Mouse (Mus musculus) kidney, postnatal 10 days (tissue): ENCODE measurements around the gene Bbip1.

ENCODE experiments used
- DNase-seq: peaks from one replicate; pipeline ENCODE4 v3.0.0; 2021; ENCODE audit warnings: mixed read lengths

The Bbip1 gene

DNA sequence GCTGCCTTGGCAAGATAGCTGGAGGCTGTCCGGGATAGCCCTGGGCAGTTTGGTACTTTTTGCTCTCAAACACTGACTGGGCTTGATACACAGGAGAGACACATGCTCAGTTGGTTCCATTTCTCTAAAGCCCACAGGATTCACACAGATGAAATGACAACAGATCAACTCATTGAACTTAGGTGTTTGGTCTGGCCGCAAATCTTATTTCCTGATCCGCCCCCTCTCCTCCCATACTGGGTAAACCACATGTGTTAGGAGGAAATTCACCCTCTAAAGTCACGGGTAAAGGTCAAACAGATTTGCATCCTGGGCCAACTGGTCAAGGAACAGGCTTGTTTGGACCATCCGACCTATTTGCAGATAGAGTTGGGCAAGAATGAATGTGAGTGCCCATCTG, 54.9 kb downstream of the Bbip1 start:
- DNase-seq = no peak

DNA sequence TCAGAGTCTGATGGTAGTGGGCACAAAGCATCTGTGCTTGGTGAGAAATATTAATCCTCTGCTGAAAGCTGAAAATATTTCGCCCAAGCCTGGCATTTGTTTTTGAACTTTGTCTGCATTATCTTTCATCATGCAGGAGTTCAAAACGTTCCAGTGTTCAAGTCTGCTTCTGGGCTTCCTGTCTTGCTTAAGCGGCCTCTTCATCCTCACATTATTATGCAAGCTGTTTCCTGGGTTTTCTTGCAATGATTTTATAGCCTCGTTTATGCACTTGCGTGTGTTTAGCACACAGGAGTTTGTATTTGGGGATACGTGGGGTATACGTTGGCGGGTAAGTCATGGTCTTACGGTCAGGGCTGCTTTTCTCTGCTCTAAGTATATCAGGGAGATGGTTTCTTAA, 56.1 kb downstream of the Bbip1 start:
- DNase-seq = no peak

DNA sequence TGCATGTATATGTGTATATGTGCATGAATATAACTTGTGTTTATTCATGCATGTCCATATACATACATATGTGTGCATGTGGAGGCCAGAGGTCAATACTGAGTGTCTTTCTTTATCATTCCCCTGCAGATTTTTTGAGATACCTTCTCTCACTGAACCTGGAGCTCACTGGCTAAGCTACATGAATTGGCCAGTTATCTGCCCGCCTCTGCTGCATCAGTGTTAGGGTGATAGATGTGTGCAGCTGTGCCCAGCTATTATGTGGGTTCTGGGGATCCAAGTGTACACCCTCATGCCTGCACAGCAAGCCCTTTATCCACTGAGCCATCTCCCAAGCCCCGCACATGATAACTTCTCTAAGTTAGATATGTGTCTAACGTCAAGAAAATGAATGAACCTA, 56.6 kb downstream of the Bbip1 start:
- no peak for DNase-seq

DNA sequence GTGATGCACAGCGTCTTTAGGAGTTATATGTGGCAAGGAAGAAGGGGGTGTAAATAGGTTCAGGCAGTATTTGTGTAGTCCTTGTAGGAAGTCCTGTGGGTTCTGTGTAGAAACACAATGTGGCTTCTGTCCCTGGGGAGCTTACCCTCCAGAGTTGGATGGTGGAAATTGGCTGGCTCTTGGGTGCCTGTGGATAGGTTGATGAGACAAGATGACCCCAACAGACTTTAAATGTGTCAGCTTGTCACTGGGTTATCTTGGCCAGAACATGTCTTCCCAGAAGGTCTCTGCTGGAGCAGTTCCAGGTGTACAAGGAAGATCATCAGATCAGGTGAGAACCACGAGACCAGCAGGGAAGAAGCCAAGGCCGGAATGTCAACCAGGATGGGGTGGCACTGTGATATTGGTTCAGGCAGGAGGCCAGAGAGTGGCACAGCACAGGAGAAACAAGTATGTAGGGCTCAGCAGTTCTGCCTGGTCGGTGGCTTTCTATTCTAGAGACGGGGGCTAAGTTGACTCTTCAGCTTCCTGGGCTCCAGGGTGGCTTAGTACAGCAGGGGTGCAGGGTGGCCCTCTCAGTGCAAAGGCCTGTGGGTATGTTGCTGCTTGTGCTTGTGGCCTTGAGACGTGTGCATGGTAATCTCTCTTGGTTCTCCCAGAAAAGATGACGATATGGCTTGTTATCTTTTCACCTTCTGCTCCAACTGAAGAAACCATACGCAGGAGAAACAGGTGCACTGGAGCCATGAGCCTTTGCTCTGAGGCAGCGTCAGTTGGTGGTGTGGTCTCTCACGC, 57.7 kb downstream of the Bbip1 start:
- no peak for DNase-seq

DNA sequence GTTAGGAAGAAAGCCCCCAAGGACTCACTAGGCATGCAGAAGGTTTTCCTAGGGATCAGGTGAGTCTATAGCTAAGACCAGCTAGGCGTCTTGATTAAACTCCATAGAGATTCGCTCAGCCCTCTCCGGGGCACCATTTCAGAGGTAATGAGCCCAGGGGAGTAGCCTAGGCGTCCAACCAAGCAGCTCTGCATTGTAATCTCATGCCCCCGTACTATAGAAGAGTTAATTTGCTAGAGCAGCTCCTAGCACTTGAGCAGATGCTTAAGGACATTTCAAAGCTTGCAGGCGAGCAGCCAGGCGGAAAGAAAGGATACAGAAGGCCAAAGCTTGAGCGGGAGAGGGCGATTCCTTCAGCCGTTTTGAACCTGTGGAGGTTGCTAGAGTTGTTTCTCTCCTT, 59.0 kb downstream of the Bbip1 start:
- peak; percentile 34 for DNase-seq

DNA sequence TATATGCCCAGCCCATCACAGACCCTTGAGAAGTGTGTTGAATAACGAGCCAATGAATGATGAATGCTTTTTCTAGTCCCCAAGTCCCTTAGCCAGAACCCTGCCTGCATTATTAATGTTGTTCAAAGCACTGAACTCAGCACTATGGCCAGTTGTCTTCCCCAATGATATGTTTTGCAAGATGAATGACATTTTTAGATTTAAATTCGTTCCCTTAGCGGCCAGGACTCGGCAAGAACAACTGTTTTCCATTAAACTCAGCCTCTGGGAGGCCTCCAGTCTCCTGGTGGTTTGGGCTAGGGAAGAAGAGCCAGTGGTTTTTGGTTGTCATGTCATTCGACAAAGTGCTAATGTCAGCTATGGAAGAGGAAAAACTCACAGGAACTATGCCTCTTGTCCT, 62.6 kb downstream of the Bbip1 start:
- DNase-seq = no peak

DNA sequence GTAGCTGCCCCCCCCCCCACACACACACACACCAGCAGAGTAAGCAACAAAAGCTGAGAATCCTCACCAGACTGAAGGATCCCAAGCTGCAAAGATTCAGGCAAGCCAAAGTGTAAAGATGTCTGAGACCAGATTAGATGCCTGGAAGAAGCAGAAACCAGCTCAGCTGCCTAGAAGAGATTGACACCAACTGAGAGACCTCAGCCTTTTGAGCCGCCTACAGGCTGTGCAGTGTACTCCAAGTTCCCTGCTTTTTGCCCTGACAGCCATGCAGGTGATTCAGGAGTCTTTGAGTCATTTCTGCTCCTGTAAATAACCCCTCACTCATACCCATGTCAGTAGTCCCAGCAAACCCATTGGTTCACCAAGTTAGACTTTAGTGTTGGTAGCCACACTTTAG, 64.0 kb downstream of the Bbip1 start:
- no peak for DNase-seq
